Mouse (Mus musculus): ENCODE data around the gene Slc12a7.
"Not testable (repeated sequence)": the region's sequence is repeated elsewhere in the genome, so short reads cannot be mapped to it uniquely, and the experiment has no call there.

Slc12a7 gene

DNA sequence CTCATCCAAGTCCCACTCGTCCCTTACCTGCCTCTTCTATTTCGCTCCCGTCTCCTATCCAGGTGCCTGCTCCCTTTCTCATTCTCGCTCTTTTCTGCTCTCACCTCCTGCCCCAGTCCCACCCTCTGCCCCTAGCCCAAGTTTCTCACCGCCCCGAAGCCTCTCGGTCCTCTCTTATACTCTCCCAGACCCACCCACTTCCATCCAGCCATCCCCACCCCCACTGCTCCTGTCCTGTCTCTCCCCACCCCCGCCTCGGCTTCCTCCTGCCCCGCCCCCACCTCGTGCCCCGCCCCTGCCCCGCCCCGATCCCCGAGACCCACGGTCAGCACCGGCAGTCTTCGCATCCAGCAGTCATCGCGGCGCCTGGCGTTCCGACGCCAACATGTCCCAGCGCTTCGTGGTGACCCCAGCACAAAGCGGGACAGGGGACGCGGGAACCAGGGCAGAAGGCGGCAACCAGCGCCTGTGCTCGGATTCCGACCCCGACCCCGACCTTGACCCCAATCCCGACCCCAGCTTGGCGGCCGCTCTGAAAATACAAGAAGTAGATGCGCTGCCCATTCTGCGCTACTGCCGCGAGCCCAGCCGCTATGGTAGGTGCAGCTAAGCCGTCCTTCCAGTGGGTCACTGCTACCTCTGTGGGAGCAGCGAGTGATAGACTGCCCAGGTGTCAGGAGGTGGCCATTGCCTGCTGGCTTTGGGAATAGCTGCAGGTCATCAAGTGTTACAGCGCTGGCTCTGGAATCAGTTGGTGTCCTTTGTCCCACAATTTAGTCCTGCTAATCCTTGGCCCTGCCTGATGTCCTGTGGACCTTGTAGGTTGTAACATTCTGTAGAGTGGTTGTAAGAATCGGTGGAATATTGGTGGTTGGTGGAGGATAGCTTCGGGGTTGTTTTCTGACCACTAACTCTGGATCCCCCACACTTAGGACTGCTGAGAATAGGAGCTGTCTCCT, at the start of gene Slc12a7:
Slc12a7 (plus strand) TSS at position 353 of the 959 bp plus-strand sequence.
- DNase-seq (ENCODE audit: low spot score) = peak; percentile 74

DNA sequence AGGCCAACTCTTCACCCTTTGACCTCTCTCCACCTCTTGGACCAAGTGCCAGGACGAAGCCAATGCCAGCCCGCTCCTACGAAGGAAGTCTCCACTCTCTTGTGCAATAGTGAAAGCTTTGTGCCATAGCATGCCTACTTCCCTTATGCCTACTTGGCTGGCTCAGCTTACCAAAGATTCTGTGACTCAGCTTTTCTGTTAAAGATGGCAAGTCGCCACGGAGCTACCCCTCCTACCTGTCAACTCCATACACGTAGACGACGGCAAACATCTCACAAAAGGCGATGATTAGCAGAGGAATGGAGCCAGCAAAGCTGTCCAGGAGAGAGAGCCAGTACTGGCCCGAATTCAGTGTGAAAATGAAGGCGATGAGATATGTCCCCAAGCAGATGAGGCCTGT, 49.2 kb upstream of the Slc12a7 start:
- DNase-seq (ENCODE audit: low spot score) = no peak

DNA sequence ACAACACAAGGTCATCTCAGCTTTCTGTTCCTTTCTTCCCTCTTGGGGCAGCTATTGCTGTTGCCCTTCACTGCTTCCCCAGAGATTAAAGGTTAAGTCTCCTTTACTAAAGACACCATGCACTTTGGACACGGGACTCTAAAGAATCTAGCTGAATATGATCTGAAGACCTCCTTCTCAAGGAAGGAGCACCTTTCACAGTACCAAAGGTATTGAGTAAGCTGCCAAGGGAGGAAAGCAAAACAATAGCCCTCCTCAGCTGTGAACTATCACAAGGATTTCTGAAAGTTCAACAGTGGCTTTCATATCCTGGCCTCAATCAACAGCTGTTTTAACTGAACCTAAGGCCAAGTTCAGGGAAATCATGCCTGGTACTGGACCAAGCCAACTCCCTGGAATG, 48.5 kb upstream of the Slc12a7 start:
- no peak for DNase-seq (ENCODE audit: low spot score)

DNA sequence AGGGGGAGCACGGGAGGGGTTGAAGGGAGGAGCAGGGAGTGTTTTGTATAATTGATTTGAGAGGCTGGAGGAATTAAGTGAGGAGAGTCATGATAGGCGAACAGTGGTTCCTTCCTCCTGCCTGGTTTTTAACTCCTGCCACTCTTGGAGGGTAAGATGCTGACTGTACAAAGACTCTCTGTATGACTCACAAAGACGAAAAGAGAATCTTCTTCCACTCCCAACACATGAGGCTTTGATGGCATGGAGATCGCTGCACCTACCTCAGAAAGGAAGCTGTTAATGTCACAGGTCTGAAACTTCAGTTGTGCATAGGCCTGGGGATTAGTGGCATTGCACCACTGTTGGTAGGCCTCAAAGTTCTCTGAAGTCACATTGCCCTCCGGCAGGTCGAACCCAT, 47.4 kb upstream of the Slc12a7 start:
- no peak for DNase-seq (ENCODE audit: low spot score)

DNA sequence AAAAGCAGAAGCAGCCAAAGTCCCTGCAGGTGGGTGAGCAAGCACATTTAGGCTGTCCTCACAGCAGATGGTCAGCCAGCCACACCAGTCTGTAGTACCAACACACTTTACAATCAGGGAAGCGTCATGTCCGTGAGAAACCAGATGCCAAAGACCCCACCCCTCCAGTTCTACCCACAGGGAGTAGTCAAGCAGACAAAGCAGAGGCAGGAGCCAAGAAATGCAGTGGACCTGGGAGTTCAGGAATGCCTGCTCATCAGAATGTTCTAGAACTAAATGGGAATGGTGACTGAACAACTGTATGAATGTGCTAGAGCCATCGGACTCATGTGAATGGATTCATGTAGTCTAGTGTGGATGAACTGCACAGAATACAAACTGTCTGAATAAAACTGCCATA, 45.3 kb upstream of the Slc12a7 start:
- no peak for DNase-seq (ENCODE audit: low spot score)

DNA sequence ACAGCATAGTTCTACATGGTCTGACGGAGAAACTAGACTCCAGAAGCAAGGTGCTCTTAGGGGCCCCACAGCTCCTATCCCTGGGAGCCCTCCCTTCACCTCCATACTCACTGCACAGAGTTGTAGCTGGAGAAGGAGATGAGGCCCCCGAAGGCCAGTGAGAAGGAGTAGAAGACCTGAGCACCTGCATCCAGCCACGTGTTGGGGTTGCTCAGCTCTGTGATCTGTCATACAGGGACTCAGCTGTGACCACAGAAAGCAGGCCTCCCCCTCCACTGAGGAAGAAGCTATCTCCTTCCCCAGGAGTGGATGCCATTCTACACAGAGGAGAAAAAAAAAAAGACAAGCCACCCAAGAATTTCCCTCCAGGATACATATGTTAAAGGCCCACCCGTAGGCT, 44.0 kb upstream of the Slc12a7 start:
- DNase-seq (ENCODE audit: low spot score) = no peak

DNA sequence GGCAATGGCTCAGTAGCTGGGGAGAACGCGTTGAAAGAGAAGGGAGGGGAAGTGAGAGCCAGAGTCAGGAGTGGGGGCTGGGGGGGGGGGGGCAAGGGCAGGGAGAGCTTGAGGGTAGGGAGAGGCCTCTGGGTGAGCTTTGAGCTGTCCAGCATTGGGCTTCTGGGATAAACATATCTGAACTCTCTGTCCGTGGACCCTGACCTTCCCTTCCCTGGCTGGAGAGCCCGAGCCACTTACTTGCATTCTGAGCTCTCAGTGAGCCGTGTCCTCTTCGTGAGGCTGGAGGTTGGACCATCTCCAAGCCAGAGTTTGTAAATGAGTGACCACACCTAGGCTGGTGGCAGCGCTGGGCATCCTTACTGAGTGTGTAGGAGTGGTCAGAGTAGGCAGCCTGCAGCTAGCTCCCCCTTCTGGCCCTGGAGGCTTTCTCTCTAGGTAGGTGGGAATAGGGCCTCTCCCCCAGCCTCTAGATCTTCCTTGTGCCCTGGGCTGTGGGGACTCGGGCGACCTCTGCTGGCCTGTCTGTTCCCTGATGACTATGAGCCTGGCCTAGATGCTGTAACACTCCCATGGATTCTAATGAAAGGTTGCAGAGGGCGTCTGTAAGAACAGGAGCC, 40.5 kb upstream of the Slc12a7 start:
- peak; percentile 91 for DNase-seq (ENCODE audit: low spot score)

DNA sequence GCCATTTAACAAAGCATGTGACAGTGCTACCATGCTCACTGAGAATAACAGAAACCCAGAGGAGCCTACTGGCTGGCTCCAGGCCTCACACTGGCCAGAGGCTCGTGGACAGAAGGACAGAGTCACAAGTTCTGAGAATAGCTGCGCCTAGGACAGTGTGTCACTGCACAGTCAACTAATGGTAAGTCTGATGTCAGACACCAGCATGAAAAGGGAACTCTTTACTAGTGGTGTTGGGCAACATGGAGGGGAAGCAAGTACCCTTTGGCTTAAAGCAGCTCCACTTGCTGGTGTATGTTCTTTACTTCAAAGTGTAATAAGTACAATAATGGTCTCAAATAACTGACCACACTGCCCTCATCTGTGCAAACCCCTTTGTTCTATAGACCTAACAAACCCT, 39.6 kb upstream of the Slc12a7 start:
- DNase-seq (ENCODE audit: low spot score) = no peak

DNA sequence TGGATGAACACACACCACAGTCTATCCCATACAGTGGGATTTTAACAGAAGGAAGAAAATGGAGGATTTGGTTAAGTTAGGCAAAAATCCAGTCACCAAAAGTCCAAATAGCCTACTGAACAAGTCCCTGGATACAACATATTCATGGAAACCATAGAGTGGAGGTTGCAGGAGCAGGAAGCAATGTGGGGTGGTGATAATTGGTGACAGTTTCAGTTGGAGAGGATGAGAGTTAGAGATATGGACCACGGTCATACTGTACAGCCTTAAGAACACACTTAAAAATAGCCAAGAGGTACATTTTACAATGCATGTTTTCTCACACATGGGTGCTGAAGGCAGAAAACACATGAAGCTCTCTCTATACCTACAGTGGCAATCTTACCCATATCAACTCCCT, 37.9 kb upstream of the Slc12a7 start:
- no peak for DNase-seq (ENCODE audit: low spot score)

DNA sequence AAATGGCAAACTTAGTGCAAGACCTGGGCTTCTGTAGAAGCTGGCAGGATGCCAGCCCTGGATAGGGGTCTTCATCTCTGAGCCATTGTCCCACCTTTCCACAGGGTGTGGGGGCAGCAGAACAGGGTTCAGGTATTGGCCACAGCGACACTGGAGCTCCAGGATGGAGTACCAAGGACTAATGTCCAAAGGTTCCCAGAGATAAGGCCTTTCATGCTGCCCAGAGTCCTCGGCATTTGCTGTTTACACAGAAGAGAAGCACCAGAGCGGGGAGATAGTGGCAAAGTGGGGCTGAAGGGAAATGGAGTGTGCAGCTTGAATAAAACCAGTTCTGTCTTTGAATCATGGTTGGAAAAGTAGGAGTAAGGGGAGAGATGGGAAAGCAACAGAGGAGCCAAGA, 36.4 kb upstream of the Slc12a7 start:
- peak; percentile 69 for DNase-seq (ENCODE audit: low spot score)

DNA sequence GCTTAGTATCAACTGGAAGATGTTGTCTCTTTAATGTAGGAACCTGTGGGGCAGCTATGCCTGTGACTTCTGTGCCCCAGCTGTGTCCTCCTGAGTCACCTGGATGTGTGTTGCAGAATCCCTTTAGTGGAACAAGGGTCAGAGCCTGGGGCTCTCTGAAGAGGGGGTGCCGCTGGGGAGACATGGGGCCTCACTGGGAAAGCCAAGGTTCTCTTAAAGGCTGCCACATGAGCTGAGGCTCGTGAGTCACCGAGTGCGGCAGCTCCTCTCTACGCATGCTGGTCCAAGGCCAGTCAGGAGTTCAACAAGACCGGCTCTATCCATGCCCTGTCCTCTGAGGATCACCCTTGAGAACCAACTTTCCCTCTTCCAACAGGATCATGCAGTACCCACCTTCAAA, 33.2 kb upstream of the Slc12a7 start:
- DNase-seq (ENCODE audit: low spot score) = no peak

DNA sequence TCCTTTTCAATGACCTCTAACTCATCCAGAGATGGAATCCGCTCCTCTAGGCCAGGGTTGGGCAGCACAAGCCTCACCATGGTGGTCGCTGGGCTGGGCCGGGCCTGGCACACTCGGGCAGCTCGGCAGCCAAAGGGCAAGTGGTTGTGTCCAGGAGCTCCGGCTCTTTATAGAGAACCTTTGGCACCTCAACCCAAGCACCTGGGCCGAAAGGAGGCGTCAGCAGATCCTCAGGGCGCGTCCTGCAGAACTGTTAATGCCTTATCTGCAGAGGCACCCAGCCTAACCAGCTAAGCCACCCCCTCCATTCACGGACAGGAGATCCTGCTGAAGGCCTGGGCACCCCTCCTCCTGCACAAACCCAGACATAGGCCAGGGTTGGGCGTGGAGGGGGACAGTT, 32.3 kb upstream of the Slc12a7 start:
- no peak for DNase-seq (ENCODE audit: low spot score)

DNA sequence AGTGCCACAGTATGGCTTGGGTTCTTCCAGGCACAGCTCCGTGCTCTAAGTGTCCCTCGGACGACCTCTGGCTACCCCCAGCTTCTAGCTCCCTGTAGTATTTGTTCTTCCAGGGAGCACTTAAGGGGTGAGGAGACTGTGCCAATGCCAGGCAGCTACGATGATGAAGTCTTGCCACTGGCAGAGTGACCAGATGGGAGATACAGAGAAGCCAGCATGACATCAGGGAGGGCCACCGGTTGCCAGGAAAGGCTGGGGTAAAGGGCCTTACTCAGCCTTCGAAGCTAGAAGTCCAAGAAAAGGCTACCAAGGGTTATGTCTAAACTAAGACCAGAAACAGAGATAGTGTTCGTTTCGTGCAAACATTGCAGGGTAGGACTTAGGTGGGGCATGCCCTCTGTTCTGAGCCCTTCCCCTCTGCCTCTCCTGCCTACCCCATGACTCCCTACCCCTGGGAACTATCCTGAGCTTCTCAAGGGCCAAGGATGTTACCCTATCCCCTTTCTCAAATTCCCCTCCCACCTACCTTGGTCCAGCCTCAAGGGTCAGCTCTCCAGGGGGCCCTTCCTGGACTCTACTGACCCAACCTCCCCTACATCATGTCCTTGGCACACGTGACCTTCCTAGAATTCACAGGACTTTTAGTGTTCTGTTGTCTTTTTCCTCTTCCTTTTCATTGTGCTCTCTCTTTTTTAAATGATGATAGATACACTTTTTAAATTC, 31.6 kb upstream of the Slc12a7 start:
- DNase-seq (ENCODE audit: low spot score) = no peak

DNA sequence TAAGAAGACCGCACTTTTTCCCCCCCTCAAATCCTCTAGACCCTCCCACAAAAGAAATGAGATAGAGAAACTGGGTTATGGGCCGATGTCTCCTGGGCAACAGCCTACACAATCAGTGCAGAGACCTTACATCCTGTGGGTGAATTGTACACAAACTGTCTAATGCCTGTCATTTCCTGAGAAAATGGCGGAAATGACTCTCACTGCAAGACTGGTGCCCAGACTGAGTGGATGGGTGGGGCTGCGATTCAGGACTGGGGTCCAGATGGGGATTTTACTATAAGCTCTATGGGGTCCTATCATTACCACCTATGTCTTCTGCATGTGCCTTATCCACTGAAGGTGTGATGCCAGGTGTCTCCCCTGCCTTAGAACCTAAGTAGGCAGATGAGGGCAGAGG, 30.1 kb upstream of the Slc12a7 start:
- no peak for DNase-seq (ENCODE audit: low spot score)

DNA sequence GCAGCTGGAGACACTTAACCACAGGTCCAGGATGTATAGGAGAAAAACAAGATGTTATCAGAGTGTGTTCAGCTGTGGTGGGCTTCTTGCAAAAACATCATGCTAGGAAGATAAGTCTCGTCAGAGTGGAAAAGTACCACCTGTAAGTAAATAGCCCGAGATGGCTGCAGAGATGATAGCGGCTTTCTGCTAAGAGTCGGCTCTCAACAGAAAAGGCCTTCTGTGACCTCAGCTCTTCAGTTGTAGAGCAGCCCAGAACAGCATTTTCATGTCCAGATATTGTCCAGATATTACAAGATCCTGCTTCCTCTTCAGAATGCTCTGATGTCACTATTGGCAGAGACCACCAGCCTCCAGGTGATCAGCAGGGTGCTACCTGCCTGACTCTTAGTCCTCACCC, 29.4 kb upstream of the Slc12a7 start:
- not testable (repeated sequence) for DNase-seq (ENCODE audit: low spot score)

DNA sequence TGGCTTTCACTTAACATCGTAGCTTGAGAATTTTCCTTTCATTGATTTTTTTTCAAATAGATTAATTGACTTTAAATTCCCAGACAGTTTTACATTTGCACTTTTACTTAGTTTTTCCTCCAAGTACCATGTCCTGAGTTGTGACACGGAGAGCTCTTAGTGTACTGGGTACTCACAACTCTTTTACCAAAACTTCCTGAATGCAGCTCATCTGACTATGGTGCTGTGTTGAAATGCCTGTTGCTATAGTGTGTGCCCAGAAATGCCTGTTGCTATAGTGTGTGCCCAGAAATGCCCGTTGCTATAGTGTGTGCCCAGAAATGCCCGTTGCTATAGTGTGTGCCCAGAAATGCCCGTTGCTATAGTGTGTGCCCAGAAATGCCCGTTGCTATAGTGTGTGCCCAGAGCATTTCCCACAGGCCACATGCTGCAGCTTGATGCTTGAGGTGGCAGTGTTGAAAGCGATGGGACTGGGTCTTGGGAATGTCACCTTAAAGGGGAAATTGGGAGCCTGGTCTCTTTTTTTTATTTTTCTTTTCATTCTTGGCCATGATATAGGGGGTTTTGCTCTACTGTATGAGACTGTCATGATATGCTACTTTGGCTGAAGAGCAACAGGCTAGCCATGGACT, 28.1 kb upstream of the Slc12a7 start, which contains the start of gene Slc6a19:
Slc6a19 (minus strand) TSS at position 172 of the 632 bp plus-strand sequence.
- DNase-seq (ENCODE audit: low spot score) = no peak

DNA sequence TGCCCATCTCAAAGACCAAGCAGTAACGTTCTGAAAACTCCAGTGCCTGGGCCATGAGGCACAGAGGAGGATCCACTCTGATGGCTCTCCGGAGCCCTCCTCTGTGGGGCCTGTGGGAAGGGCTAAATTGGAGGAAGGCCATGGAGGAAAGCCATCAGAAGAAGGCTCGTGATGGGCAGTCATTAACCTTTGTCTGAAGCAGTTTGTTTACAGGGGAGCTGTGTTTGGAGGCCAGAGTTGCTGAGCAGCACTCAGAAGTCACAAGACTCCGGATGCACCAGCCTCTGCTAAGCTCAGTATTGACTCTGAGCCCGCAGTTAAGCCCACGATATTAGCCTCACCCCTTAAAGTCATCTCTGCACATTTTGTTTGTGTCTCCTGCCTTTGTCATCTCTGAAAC, 23.4 kb upstream of the Slc12a7 start:
- peak; percentile 72 for DNase-seq (ENCODE audit: low spot score)

DNA sequence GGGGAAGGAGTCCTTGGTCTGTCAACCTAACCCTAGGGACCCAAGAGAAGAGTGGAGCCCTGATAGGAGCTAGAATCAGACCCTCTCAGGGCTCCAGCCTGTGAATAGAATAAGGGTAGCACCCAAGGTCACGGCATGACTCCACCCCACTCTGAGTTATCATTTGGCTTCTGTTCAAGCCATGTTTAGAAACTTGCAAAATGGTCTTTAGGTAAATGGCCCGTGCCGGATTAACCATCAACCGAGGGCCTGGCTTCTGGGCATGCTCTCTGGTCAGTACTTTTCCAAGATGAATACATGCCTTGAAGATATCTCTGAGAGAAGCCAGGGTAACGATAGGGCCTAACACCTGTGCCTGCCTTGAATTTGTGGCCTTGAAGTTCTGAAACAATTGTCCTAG, 21.7 kb upstream of the Slc12a7 start:
- DNase-seq (ENCODE audit: low spot score) = peak; percentile 71

DNA sequence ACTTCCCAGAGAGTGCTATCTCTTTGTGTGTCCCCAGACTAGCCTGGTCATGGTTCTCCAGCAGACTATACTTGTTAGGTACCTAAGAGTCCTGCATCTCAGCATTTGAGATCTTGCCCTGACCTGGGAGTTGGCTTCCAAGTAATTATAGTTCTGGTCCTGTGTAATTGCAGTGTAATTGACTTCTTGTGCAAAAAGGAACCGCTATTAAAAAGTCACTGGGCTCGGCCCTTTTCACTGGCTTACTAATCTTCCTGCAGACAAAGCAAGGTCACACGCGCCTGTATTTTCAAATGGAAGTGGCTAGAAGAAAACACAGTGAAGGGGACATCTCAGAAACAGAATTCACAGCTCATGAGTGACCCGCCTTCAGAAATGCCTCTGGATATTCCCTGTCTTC, 21.1 kb upstream of the Slc12a7 start:
- DNase-seq (ENCODE audit: low spot score) = no peak

DNA sequence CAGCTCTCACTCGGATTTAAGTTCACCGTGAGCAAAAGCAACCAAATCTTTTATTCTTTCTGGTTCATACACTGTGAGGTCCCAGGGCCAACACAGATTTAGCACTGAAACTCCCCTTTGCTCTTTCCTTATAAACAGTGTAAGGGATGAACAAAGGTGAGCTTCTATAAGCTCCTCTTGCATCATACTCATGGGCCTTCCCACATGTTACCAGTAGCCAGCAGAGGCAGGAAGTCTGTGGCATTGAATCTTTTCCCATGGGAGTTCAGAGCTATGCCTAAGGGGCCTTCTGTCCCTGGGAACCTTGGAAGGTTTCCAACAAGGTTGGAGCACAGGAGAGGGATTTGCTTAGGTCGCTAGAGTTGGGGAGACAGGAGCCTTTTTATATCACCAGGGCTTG, 20.7 kb upstream of the Slc12a7 start:
- no peak for DNase-seq (ENCODE audit: low spot score)

DNA sequence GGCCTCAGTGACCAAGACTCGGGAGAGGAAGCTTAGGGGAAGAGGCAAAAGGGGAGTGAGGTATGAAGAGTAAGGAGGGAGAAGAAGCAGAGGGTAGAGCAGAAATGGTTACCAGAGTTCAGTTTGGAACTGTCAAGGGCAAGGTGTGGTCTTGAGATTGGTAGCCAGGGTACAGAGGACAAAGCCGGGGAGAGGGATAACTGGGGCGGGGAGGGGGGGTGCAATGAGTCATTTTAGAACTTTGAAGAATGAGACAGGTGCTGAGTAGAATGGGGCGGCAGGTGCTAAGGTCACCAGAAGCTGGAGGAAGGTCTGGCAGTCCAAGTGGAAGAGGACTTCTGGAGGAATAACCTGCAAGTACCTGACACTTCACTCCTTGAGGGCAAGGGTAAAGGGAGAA, 19.7 kb upstream of the Slc12a7 start:
- DNase-seq (ENCODE audit: low spot score) = no peak

DNA sequence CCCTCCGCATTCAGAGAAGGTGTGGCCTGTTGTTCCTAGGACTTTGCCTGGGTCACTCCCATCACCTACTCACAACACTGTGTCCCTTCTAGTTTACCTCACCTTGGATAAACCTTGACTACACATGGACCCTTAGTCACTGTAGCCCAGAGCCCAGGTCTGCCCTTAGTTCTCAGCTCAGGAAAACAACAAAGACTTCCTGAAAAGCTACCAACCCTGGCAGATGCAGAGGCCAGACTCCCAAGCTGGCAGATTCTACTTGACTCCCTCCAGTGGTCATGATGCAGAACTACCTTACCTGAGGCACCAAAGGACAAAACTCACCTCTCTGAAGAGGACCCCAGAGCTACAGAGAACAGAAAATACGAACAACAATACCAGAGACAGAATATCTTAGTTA, 18.9 kb upstream of the Slc12a7 start:
- peak; percentile 32 for DNase-seq (ENCODE audit: low spot score)
